Mouse (Mus musculus) gastrocnemius, postnatal 10 days (tissue): ENCODE results near the gene Dnajc2. TPM values are rescaled to one million over a fixed set of nuclear protein-coding genes. Genes with fewer than 3 reads are reported as not detected.

Experiments used
- DNase-seq: peaks from one replicate; pipeline ENCODE4 v3.0.0; 2021; ENCODE audit warnings: mixed read lengths
- long read RNA-seq, 2 experiments: library from polyadenylated mRNA; stranded (forward); transcript quantifications; one replicate each; pipeline ENCODE4 v2.0.0; 2021
- total RNA-seq, 2 experiments: library from RNA; stranded (reverse); gene quantifications; 2 replicates each; pipeline ENCODE4 v1.2.3; 2021

The Dnajc2 gene
- 10 to 100 TPM; 16.1 to 17.5 TPM for total RNA-seq
- long read RNA-seq, experiment 1, transcript Dnajc2-201 (17 exons, 2,133 nt): major isoform, 27 of 29 reads
- long read RNA-seq, experiment 1, partial matches to known transcripts: 1 of 29 reads
- long read RNA-seq, experiment 1, other reads (novel, unspliced or antisense): 1 of 29 reads
- long read RNA-seq, experiment 2, transcript Dnajc2-201 (17 exons, 2,133 nt): major isoform, 22 of 26 reads
- long read RNA-seq, experiment 2, partial matches to known transcripts: 3 of 26 reads
- long read RNA-seq, experiment 2, other reads (novel, unspliced or antisense): 1 of 26 reads

DNA sequence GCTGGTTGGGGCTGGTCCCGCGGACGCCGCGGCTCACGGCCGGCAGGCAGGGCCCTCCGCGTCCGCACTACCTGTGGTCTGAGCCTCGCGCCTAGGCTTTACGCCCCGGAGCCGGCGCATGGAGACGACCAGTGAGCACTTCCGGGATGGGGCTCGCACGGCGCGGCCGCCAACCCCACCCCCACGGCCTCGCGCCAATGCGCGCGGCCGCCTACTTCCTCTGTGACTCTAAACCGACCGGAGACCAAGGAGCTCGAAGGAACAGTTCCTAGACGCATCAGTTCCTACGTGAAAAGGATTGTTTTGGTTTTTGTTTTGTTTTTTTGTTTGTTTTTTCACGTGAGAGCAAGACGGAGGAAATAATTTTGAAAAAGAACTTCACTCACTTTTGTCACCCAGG lies at the start of gene Dnajc2, which contains the start of gene Psmc2:
TSS of gene Dnajc2 (minus strand) at position 199 of the 400 bp plus-strand sequence.
TSS of gene Psmc2 (plus strand) at position 231 of the 400 bp plus-strand sequence.
- peak; percentile 90 for DNase-seq

DNA sequence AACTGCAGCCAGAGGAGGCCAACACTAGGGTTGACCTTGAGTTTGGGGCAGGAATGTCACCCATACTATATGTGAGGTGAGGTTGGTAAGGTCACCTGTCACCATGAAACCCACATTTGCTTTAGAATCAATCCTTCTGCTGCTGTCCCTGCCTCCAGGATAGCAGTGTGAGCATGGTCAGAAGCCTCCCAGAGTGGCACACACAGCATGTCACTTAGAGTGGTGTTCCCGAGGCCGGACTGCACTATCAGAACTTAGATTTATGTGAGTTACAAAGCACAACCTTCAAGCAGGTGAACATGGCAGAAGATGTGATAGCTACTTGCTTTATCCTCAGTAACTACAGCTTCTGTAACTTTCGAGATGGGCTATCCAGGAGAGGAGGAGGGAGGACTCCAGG lies 46.7 kb upstream of the Dnajc2 start:
- DNase-seq: no peak

- no peak for DNase-seq
Observed at GRCm38 (mm10) chr5:21828855-21829254, 43.8 kb upstream of the Dnajc2 start.

GRCm38 (mm10) chr5:21827643-21828042 lies 42.6 kb upstream of the Dnajc2 start:
- no peak for DNase-seq

DNA sequence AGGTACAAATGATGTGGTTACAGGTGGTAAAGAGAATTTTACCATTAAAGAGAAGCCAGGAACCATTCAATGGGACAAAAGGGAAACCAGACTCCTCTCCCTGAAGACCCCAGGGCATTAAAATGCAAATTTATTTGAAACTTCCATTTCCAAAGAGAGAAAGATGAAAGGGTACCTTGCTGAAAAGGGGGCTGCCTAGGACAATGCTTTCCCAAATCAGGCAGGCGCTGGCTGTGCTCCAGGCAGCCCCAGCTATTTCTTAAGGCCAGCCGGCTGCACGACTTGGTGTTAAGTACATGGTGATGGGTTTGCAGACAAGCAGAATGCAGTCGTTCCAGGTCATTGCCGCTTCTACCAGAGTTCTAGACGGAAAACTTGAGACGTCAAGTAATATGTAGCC lies 41.3 kb upstream of the Dnajc2 start:
- no peak for DNase-seq

- DNase-seq: peak; percentile 27
Observed at GRCm38 (mm10) chr5:21813994-21814393, 28.9 kb upstream of the Dnajc2 start.

- no peak for DNase-seq
Observed at GRCm38 (mm10) chr5:21810924-21811323, 25.9 kb upstream of the Dnajc2 start.

GRCm38 (mm10) chr5:21804837-21805236 lies 19.8 kb upstream of the Dnajc2 start:
- no peak for DNase-seq

DNA sequence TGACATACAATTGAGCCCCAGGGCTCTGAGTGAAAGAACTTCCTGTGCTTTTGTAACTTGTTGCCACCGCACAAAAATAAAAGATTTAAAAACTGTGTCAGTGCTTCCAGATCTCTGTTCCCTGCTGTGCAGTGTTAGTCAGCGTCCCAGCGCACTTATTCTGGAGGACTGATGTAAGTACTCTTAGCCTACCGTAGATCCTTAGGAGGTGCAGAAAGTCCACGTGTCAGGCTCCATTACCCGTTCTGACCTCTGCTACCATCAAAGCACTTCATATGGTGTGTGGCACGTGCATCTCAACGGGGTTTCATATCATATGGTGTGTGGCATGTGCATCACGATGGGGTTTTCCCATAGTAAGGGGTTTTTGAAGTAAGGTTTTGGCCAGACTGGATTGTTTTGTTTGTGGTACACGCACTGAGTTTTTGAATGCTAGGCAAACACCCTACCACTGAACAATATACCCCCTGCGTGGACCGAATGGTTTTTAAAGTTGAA lies 18.7 kb upstream of the Dnajc2 start:
- DNase-seq: no peak

DNA sequence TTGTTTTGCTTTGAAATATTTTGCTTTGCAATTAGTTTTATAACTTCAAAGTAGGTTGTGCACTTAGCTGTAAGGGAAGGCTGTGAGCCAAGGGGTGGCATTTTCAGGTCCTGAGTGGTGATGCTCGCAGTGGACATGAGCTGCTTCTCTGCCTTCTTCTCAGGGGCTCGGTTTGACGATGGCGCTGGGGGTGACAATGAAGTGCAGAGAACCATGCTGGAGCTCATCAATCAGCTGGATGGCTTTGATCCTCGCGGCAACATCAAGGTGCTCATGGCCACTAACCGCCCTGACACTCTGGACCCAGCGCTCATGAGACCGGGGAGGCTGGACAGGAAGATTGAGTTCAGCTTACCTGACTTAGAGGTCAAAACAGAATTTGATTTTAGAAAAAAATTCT lies 17.9 kb upstream of the Dnajc2 start:
- DNase-seq: no peak

- DNase-seq: no peak
Observed at GRCm38 (mm10) chr5:21792166-21792565, 7.1 kb upstream of the Dnajc2 start.

DNA sequence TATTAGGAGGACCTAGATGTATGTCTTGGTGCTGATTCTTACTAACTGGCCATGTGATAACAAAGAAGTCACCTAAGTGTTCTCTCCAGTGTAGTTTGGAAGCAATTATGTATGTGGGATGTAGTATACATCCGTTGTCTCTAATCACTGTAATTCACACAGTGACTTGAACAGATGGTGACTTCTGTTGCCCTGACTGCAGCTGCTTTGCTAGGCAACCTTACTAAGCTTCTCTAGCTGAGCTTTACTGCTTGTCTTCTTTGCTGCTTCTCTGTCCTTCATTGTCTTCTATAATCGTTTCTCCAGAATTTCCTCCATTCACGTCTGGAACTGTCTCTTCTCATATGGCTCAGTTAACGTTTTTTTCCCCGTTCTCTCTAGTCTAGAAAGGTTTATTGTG lies 4.0 kb upstream of the Dnajc2 start:
- DNase-seq: no peak

DNA sequence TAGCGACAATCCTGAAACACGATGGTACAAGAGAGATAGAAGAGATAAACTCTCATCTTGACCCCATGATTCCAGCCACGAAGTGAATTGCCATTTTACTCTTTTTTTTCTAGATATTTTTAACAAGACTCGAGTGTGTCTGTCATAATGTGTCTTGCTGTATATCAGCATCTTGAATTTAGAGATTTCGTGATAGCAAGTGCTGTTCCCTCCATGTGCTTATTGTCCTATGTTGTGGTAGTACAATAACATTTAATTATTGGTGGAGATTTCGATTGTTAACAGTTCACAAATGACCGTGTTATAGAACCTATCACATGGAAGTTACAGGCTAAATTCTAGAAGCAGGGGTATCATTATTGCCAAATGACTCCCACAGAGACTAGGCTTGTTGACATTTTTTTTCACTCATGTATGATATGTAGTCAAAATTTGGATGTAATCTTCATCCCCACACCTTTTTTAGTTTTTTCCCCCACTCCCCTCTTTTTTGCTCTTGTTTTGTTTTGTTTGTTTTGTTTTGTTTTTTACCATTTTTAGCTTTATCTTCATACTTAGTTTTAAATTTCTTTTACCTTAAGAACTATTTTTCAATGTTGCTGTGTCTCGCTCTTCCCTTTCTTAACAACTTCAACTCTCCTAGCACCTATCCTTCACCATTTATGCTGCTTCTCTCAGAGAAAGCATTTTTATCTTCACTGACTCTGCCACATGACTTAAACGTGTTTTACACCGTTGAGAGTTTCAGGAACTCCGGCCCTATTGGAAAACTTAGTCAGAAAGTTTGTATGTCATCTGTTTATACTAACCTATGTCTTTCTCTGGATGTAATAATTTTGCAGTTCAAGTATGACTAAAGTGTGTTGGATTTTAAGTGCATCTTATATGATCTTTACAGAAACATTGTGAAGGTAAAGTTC lies 2.4 kb upstream of the Dnajc2 start:
- no peak for DNase-seq

- peak; percentile 90 for DNase-seq
Observed at GRCm38 (mm10) chr5:21786258-21787185, 1.5 kb upstream of the Dnajc2 start.

DNA sequence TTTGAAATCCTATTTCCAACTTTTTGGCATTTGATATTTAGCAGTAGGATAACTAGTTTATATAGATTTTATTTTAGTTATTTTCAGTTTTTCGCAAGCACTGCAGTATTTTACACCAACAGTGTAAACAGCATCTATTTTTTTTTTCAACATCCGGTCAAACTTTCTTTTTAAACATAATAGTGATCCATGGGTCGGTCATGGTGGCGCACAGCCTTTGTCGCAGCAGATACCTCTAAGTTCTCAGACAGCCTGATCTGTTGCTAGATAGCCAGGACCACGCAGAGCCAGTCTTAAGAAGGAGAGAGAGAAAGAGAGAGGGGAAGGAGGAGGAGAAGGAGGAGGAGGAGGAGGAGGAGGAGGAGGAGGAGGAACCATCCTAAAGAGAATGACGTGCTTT lies 725 bp upstream of the Dnajc2 start:
- DNase-seq: no peak

DNA sequence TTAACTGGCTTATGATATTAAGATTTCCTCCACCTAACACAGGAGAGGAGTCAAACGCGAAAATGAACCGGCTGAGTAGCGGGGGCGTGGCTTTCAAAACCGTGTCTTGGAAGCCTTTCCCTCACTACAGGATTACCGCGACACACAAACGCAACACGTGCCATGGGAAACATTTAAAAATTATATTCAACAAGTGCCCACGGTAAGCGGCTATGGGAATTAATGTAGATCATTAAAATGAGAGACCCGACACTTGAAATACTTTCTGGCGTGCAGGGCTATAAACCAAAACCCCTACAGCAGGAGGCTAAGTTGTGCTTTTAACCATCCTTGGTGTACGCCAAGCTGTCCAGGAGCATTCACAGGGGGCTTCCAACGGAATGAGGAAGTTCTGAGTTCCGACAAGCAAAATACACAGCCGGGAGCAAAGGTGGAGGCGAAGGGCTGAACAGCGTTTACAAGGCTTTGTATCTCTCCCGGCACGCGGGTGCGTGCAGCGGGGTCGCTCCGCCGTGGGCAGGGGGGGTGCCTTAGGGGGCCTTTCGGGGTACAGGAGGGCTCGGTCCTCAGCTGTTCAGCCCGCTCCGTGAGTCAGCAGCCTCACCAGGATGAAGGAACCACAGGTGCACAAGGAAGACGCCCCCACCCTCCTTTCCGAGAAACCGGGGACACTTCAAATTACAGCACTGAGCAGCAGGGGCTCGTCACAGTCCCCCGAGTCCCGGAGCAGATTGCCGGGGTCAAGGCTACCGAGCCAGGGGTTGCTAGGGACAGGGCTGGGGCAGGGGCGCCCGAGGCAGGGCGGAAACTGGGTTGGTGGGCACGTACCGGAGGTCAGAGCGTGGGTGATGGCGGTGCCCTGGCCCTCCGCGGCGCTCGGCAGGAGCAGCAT lies 644 bp downstream of the Dnajc2 start:
- DNase-seq: no peak

- no peak for DNase-seq
Observed at GRCm38 (mm10) chr5:21776491-21776890, 8.6 kb downstream of the Dnajc2 start.

DNA sequence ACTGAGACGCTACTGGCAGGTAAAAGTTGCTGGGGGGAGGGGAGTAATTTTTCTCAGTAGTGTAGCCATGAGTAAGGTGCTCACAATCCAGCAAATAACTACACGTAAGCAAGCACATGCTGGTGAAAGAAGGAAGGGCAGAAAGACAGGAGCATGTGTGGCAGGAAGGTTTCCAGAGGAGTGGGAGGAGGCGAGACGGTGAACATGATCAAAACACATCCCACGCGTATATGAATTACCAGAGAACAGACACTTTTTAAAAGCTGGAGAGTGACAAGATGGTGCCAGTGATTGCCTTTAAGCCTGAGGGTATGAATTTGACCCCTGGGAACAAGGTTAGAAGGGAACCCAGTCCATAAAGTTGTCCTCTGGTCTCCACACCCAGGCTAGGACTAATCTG lies 15.2 kb downstream of the Dnajc2 start:
- no peak for DNase-seq

DNA sequence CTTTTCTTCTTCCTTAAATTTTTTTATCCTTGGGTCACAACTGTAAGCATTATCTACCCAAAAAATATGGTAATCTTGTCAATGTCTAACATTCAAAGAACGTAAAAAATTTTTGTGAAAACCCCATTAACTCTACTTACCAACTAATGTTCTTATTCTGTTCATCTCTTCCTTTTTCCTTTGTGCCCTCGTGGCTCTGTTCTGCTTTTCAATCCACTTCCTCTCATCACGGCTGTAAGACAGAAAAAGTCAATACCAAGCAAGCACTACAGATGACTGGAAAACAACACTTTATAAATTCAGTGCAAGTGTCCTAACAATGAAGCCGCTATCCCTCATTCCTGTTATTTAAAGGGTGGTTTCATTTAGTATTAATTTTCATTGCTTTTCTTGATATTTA lies 16.5 kb downstream of the Dnajc2 start:
- no peak for DNase-seq

GRCm38 (mm10) chr5:21745966-21746365 lies 39.1 kb downstream of the Dnajc2 start:
- DNase-seq: no peak

- no peak for DNase-seq
Observed at GRCm38 (mm10) chr5:21744651-21745050, 40.4 kb downstream of the Dnajc2 start.
